Mouse (Mus musculus) bone marrow macrophage, adult 2 months (primary cell): ENCODE measurements around the gene Ndufc2. TPM values are rescaled to one million over a fixed set of nuclear protein-coding genes. Genes with fewer than 3 reads are reported as not detected.

Source experiments
- H3K27ac ChIP-seq: 2 replicates; pipeline ENCODE4 v1.5.1; 2012; ENCODE audit warnings: low read depth, low read length; ENCODE audit not compliant: insufficient read depth
- H3K4me1 ChIP-seq: 2 replicates; pipeline ENCODE4 v1.6.1; 2012; ENCODE audit warnings: low read length; ENCODE audit not compliant: control insufficient read depth, insufficient read depth
- H3K4me3 ChIP-seq: 2 replicates; pipeline ENCODE4 v1.5.1; 2012; ENCODE audit warnings: mild to moderate bottlenecking, low read length, moderate library complexity; ENCODE audit not compliant: insufficient read depth
- CTCF ChIP-seq: IDR thresholded peaks from 2 replicates; pipeline ENCODE4 v1.5.1; 2012; ENCODE audit warnings: low read depth, mild to moderate bottlenecking, low read length, moderate library complexity
- POLR2A ChIP-seq: IDR thresholded peaks from 2 replicates; pipeline ENCODE4 v1.6.1; 2012; ENCODE audit warnings: mild to moderate bottlenecking, low read depth, low read length, borderline replicate concordance
- polyA plus RNA-seq: library from polyadenylated mRNA; stranded (reverse); fragments of >200 nt; gene quantifications from 2 replicates; pipeline ENCODE4 v1.2.4, GENCODE M21; 2012; ENCODE audit not compliant: missing spikeins, insufficient read depth, insufficient read length

Gene Ndufc2
- polyA plus RNA-seq, 1 experiment, result 159 TPM

DNA sequence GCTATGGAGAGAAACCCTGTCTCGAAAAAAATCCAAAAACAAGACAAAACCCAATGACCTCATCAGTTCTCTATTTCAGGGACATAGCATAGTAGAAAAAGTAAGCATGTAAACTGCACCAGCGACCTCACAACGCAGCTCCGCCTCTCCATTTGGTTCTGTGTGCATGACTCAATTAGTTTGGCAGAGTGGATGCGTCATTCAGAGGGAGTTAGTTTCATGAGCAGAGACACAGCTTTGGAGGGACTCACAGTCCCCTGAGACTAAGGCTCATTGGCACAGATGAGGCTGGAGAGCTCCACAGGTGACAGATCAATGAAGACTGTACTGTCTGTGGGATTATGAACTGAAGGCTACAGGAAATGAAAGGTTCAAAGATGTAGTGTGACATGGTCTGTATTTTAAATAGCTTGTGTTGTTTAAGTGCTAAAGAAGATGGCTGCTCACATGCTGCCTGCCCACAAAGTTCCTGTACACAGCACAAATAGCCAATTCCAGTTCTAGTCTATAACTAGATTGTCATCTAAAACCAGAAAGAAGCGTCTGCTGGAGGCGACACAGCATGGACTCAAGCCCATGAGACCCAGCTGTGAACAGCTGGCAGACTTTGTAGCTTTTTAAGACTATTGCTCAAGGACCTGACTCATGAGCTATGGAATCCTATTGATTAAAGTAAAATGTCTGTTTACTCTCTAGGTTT lies 13.5 kb upstream of the Ndufc2 start:
- peaks cover 53% of the 10 kb centered on the region for H3K4me1 ChIP-seq
- H3K4me3 ChIP-seq, result no peak overlapping the region
- H3K27ac ChIP-seq, result no peak overlapping the region
- TF ChIP-seq POLR2A, result no peak
- no peak for TF ChIP-seq CTCF

DNA sequence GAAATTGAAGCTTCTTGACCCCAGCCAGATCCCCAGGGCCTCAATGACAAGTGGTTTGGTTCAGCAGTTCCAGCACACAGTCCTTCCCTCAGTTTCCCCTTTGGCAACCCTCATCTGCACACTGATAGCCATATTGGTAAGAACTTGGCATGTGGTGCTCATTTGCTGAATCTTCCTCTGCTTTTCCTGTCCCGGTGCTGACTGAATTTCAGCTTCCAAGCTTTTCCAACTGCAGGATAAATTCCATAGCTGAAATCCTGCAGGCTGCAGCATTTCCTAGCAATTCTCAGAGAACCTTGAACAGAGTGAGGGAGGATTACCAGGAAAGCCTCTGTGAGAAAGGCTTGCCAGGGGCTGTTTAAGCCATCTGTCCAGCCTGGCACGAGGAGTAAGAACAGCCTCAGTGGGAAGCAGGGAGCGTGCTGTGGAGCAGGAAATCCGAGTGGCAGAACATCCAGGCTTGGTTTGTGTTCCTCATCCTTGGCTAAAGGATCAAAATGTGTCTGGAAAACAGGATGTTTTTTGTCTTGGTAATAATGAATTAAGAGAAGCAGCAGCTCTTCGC lies 12.9 kb upstream of the Ndufc2 start:
- Histone ChIP-seq H3K27ac (no peak overlapping the region), H3K4me3 (no peak overlapping the region)
- TF ChIP-seq CTCF (no peak), POLR2A (no peak)

DNA sequence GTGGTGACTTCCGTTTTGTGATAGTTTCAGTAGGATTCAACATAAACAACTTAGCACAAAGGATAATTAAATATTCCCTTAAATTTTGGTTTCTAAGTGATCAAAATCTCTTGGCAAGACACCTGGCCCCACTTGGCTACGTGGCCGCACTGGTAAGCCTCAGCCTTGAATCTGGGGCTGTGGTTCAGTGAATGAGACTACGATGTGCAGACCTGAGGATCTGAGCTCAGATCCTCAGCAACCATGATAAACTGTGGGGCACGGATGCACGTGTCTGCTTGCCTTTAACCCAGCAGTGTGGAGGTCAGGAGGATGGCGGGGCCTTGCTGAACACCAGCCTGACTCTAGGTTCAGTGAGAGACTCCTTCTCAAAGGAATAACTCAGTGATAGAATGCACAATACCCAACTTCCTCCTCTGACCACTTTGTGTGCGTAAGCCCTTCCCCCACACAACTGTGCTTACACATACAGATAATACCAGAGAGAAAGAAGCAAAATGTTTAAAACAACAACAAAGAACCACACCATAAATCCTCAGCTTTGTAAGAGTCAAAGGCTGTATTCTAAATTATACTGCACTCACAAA lies 12.1 kb upstream of the Ndufc2 start:
- Histone ChIP-seq H3K4me1 (peaks cover 43% of the 10 kb centered on the region), H3K27ac (peak overlapping the region; percentile 11; the same call in 1 of the 2 replicates), H3K4me3 (no peak overlapping the region)
- TF ChIP-seq POLR2A, result no peak
- no peak for TF ChIP-seq CTCF

More for the DNA sequence above, 12.9 kb upstream of the Ndufc2 start:
- H3K4me1 ChIP-seq, result peaks cover 48% of the 10 kb centered on the region

DNA sequence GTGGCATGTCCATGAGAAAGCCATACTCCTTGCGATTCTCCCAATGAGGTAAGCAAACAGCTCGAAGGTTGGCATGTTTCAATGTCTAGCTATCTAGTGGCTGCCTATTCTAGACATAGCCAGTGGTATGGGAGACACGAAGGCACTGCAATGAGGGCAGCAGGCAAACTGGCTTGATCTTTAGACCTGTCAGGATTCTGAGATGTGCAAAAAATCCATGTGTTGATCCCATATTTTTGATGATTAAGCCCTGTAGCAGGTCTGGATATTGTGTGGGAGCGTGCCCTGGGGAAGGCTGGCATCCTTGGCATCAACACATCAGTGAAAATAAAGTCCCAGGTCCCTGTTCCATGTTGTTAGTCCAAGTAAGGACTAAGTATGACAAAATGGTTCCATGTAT lies 11.3 kb upstream of the Ndufc2 start:
- peaks cover 36% of the 10 kb centered on the region for H3K4me1 ChIP-seq
- TF ChIP-seq POLR2A (no peak), CTCF (no peak)
- no peak overlapping the region for H3K27ac ChIP-seq
- no peak overlapping the region for H3K4me3 ChIP-seq

DNA sequence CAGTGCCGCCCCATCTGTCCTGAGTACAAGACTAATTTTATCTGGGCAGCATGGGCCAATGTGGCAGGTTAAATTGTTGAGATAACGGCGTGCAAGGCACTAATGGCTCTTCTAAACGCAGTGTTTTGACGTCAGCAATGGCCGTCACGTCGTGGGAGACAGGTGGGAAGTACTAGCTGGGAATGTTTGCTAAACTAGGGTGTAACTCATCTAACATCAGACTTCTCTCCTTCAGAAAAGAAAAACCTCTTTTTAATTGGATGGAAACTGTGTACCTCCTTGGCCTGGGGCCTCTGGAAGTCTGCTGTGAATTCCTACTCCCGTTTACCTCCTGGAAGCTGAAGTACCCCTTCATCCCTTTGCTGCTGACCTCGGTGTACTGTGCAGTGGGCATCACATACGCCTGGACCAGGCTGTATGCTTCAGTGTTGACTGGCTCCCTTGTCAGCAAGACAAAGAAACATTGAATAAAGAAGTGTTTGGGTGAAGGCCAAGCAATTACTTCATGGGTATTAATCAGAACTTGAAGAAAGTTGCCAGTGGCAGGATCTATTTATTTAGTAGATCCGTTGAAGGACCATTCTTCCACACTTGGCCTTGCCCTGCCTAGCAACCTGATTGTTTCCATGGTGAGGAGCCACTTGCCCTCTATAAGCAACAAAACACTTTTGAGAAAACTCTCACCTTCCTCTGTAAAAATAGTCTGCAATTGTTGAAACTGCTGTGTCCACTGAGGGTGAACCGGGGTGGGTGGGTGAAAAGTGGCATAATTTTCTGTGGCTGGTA lies 8.3 kb upstream of the Ndufc2 start:
- Histone ChIP-seq H3K4me3 (no peak overlapping the region), H3K27ac (no peak overlapping the region), H3K4me1 (peaks cover 12% of the 10 kb centered on the region)
- TF ChIP-seq CTCF, result no peak
- TF ChIP-seq POLR2A, result no peak

DNA sequence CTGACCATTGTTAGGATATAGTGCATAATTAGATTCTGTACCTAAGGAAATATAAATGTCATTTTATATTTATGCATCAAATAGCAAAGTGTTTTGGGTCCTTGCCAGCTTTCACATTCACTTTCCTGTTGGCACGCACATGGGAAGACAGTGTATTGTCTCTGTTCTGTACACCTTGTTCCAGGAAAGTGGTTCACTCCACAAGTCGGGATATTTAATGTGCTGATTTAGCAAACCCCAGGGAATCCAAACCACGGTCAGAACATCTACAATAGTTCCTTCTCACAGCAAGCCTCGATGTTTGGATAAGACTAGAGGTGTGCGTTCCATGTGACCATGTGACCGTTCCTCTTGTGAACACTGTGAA lies 7.7 kb upstream of the Ndufc2 start:
- peaks cover 7% of the 10 kb centered on the region for H3K4me1 ChIP-seq
- H3K27ac ChIP-seq, result no peak overlapping the region
- TF ChIP-seq POLR2A (no peak), CTCF (no peak)
- H3K4me3 ChIP-seq, result no peak overlapping the region

DNA sequence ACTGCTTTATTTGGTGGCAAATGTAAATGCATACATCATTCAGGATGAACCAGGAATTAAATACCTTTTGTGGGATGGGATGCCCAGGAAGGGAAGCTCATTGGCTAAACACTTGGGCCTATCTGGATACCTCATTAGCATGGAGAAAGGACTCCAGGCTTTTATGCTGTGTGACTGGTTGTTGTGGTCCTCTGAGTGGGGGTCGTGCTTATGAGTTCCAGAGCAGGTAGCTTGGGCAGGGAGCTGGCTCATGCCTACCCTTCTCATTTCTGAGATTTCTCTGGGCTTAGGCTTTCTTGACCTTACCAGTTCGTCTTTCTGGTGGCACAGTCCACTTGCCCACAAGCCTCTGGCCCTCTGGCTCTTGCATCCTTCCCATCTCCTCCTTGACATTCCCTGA lies 5.4 kb upstream of the Ndufc2 start:
- Histone ChIP-seq H3K4me1 (peaks cover 2% of the 10 kb centered on the region; the same call in 1 of the 2 replicates), H3K4me3 (no peak overlapping the region), H3K27ac (no peak overlapping the region)
- TF ChIP-seq CTCF (no peak), POLR2A (no peak)

DNA sequence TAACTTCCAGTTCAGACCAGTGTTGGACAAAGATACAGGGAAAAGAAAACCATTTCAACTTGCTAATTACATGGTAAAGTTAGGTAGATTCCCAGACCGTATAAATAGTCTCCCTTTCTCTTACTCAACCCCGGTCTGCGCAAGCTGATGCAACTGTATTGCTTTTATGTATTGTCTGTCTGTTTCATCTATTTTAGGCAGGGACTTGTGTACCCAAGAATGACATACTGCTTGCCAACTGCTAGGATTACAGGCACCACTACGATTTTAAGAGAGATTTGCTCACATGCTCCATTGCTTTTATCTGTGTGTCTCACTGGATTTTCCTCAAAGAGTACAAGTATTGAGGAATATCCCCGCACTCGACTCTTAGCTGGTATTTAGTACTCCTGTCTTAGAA lies 860 bp upstream of the Ndufc2 start:
- no peak overlapping the region for H3K27ac ChIP-seq
- peaks cover 14% of the 10 kb centered on the region for H3K4me1 ChIP-seq
- no peak for TF ChIP-seq POLR2A
- TF ChIP-seq CTCF, result no peak
- no peak overlapping the region for H3K4me3 ChIP-seq

DNA sequence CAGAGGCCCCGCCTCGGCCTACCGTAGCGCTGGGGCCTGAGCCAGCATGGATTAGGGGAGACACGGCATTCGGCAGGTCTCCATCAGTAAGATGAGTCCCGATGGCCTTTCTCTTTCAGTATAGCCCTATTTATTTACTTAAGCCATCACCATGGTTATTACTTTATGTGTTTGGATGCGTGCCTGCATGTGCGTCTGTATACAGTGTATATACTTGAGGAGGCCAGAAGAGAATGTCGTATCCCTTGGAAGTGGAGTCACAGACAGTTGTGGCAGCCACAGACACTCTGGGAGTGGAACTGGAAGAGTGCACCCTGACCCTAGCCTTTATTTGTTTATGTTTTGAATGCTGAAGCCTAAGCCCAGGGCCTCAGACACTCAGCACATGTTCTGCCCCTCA lies 7.3 kb downstream of the Ndufc2 start:
- H3K4me3 ChIP-seq, result no peak overlapping the region
- no peaks in the 10 kb centered on the region for H3K4me1 ChIP-seq
- H3K27ac ChIP-seq, result no peak overlapping the region
- no peak for TF ChIP-seq CTCF
- no peak for TF ChIP-seq POLR2A
